Mouse (Mus musculus): ENCODE measurements around the gene Teddm2. TPM values are rescaled to one million over a fixed set of nuclear protein-coding genes. Genes with fewer than 3 reads are reported as not detected.

Gene Teddm2
- polyA plus RNA-seq, 1 experiment from 2014 or later, result 0.65 TPM

GRCm38 (mm10) chr1:153802691-153803090 is 97.3 kb downstream of the Teddm2 start:
- no peak overlapping the region for H3K9ac ChIP-seq (replicated peaks)
- H3K4me3 ChIP-seq, result no peak overlapping the region
- H3K27ac ChIP-seq (replicated peaks), result no peak overlapping the region
- no peaks in the 10 kb centered on the region for H3K9me3 ChIP-seq
- no peaks in the 10 kb centered on the region for H3K27me3 ChIP-seq
- ATAC-seq (ENCODE audit: low FRiP score, low read depth), result no peak
- peaks cover 7% of the 10 kb centered on the region; the same call in 1 of the 2 replicates for H3K4me1 ChIP-seq
- 79% methylated on average over 7 of the region's 7 CpGs for WGBS
- no peak overlapping the region for H3K4me2 ChIP-seq (replicated peaks)
- H3K36me3 ChIP-seq, result no peaks in the 10 kb centered on the region

Small RNAs within 50 kb of the gene (microRNA-seq; reads per million reads assigned to microRNA genes)
- 49.7 reads per million, percentile 44 among the genes with 10 or more reads in this experiment for gene Mir8114

Other genes starting within 250 kb of the Teddm2 start
- 24.5 and 26.4 TPM in 2 replicates for gene Rgs8, start 247.2 kb downstream of the Teddm2 start, polyA plus RNA-seq (2016; fragmentation: Nextera tagmentation; extraction: Ambion mirVana)
- gene Rgs16, start 159.9 kb downstream of the Teddm2 start, polyA plus RNA-seq (2016; fragmentation: Nextera tagmentation; extraction: Ambion mirVana), result 46.3 and 53.3 TPM in 2 replicates
- gene Rnasel, start 150.8 kb downstream of the Teddm2 start, polyA plus RNA-seq (2016; fragmentation: Nextera tagmentation; extraction: Ambion mirVana), result 42.1 and 42.9 TPM in 2 replicates
- gene Rgsl1, start 56.1 kb downstream of the Teddm2 start, polyA plus RNA-seq (2016; fragmentation: Nextera tagmentation; extraction: Ambion mirVana), result not detected in 2 replicates
- gene Teddm1b, start 25.9 kb downstream of the Teddm2 start, polyA plus RNA-seq (2016; fragmentation: Nextera tagmentation; extraction: Ambion mirVana), result 1.8 and 2.7 TPM in 2 replicates
- not detected in 2 replicates for gene Teddm1a, start 8.5 kb downstream of the Teddm2 start, polyA plus RNA-seq (2016; fragmentation: Nextera tagmentation; extraction: Ambion mirVana)
- 110 and 119 TPM in 2 replicates for gene Glul, start 284 bp downstream of the Teddm2 start, polyA plus RNA-seq (2016; fragmentation: Nextera tagmentation; extraction: Ambion mirVana)

All from midbrain, embryonic 12.5 days (tissue).